Comparison of ENCODE assay signal across 8 mouse cellular contexts in genomic region chr9:35188700-35189099, GRCm38 (mm10). TPM values are rescaled to one million over a fixed set of nuclear protein-coding genes. Genes with fewer than 3 reads are reported as not detected.
DNase-seq lines count a peak whose midpoint lies in the region; ATAC-seq and TF ChIP-seq lines count a peak whose summit lies in the region.
"Had no signal": no experiment of that assay in that cellular context is flagged by ENCODE, and none has a peak within 500 bp of the region (broad histone marks: within the 10 kb centered on the region; RNA-seq: fewer than 3 reads in every experiment).

No protein-coding gene starts in this region.

- H3K4me1 ChIP-seq in forebrain, postnatal 0 days (ENCODE audit: insufficient read depth): no peaks in the 10 kb centered on the region

- 55% methylated on average over 22 of the region's 22 CpGs for WGBS in forebrain, postnatal 0 days

- peak; percentile 67 for DNase-seq in layer of hippocampus, adult 11-12 months (ENCODE audit: low spot score)
- no peak for DNase-seq in layer of hippocampus, postnatal 14 days (ENCODE audit: low spot score in 2 of 2)
- peak; percentile 52 for DNase-seq in adrenal gland, postnatal 25 days
- peak; percentile 78 for DNase-seq in forebrain, postnatal 0 days
- DNase-seq in layer of hippocampus, postnatal 36 days: peak; percentile 40 to 49
- DNase-seq in right cerebral cortex, postnatal 4 days: peak; percentile 68
- DNase-seq in gastrocnemius, adult 8-10 months (ENCODE audit: low spot score in 2 of 2): no peak

- no peaks in the 10 kb centered on the region for H3K36me3 ChIP-seq in forebrain, postnatal 0 days (ENCODE audit: insufficient read depth)

- ATAC-seq in forebrain, postnatal 0 days: peak; percentile 79

- peak overlapping the region; percentile 29 for H3K4me2 ChIP-seq in forebrain, postnatal 0 days (ENCODE audit: low read depth)

- H3K9me3 ChIP-seq in forebrain, postnatal 0 days (ENCODE audit: low read length): no peaks in the 10 kb centered on the region

- no peak overlapping the region for H3K27ac ChIP-seq in forebrain, postnatal 0 days (ENCODE audit: low read depth, low read length)

- peak; percentile 46; the same call in 1 of the 2 replicates for TF ChIP-seq CTCF in forebrain, postnatal 0 days (IDR thresholded peaks at IDR 0.05; ENCODE audit: low read depth)

- no peak overlapping the region for H3K4me3 ChIP-seq in forebrain, postnatal 0 days (ENCODE audit: low read depth, low read length)
- H3K4me3 ChIP-seq: myocyte had no signal

- H3K9ac ChIP-seq in forebrain, postnatal 0 days: no peak overlapping the region

- no peaks in the 10 kb centered on the region for H3K27me3 ChIP-seq in forebrain, postnatal 0 days (ENCODE audit: insufficient read depth, low read length)

RNA-seq across cellular contexts. Expression of gene Srpr, which starts 11.3 kb away (rescaled TPM):
- total RNA-seq in layer of hippocampus, postnatal 14 days (2021): 10 to 100 TPM; 63.1 to 67.3 TPM
- total RNA-seq in adrenal gland, postnatal 25 days (2021): 138 and 153 TPM in 2 replicates
- total RNA-seq in forebrain, postnatal 0 days (2014; rRNA removed): 31.0 and 37.6 TPM in 2 replicates
- 40.1 and 45.7 TPM in 2 replicates for polyA plus RNA-seq in forebrain, postnatal 0 days (2015; fragmentation: Nextera tagmentation; extraction: Ambion mirVana)
- 10 to 100 TPM; 62.7 to 68.3 TPM for total RNA-seq in layer of hippocampus, postnatal 36 days (2021)
- total RNA-seq in gastrocnemius, adult 8-10 months (2022): 100 to 1,000 TPM; 236 to 272 (median 254) TPM

RNA-seq across cellular contexts. Expression of gene Tirap, which starts 11.4 kb away (rescaled TPM):
- 1 to 10 TPM; 3.1 to 4.4 TPM for total RNA-seq in layer of hippocampus, postnatal 14 days (2021)
- total RNA-seq in adrenal gland, postnatal 25 days (2021): 7.6 and 10.7 TPM in 2 replicates
- total RNA-seq in forebrain, postnatal 0 days (2014; rRNA removed): 1.7 and 2.0 TPM in 2 replicates
- 1.5 and 2.1 TPM in 2 replicates for polyA plus RNA-seq in forebrain, postnatal 0 days (2015; fragmentation: Nextera tagmentation; extraction: Ambion mirVana)
- 1 to 10 TPM; 1.5 to 2.4 TPM for total RNA-seq in layer of hippocampus, postnatal 36 days (2021)
- 10 to 100 TPM; 28.0 to 30.7 (median 29.9) TPM for total RNA-seq in gastrocnemius, adult 8-10 months (2022)

RNA-seq across cellular contexts. Expression of gene Dcps, which starts 12.8 kb away (rescaled TPM):
- 10 to 100 TPM; 17.5 to 18.5 TPM for total RNA-seq in layer of hippocampus, postnatal 14 days (2021)
- 20.0 and 27.3 TPM in 2 replicates for total RNA-seq in adrenal gland, postnatal 25 days (2021)
- total RNA-seq in forebrain, postnatal 0 days (2014; rRNA removed): 48.5 and 61.6 TPM in 2 replicates
- polyA plus RNA-seq in forebrain, postnatal 0 days (2015; fragmentation: Nextera tagmentation; extraction: Ambion mirVana): 63.5 and 63.6 TPM in 2 replicates
- total RNA-seq in layer of hippocampus, postnatal 36 days (2021): 10 to 100 TPM; 21.1 to 21.4 TPM
- 1 to 10 TPM; 7.0 to 9.5 (median 8.7) TPM for total RNA-seq in gastrocnemius, adult 8-10 months (2022)

RNA-seq across cellular contexts. Expression of gene Foxred1, which starts 22.2 kb away (rescaled TPM):
- total RNA-seq in layer of hippocampus, postnatal 14 days (2021): 10 to 100 TPM; 41.5 to 46.4 TPM
- 46.6 and 57.8 TPM in 2 replicates for total RNA-seq in adrenal gland, postnatal 25 days (2021)
- 38.1 and 42.3 TPM in 2 replicates for total RNA-seq in forebrain, postnatal 0 days (2014; rRNA removed)
- polyA plus RNA-seq in forebrain, postnatal 0 days (2015; fragmentation: Nextera tagmentation; extraction: Ambion mirVana): 32.0 and 40.8 TPM in 2 replicates
- total RNA-seq in layer of hippocampus, postnatal 36 days (2021): 10 to 100 TPM; 35.6 to 39.1 TPM
- 10 to 100 TPM; 15.7 to 18.4 (median 17.5) TPM for total RNA-seq in gastrocnemius, adult 8-10 months (2022)

Comparison
In these comparisons a context has a peak if more than half of its experiments do, and no peak if none do; other contexts are left out.
1. DNase-seq: peak in layer of hippocampus, adult 11-12 months (single experiment), adrenal gland, postnatal 25 days (single experiment), forebrain, postnatal 0 days (single experiment), layer of hippocampus, postnatal 36 days (2 of 2) and right cerebral cortex, postnatal 4 days (single experiment); none in layer of hippocampus, postnatal 14 days (0 of 2) and gastrocnemius, adult 8-10 months (0 of 2).